Mouse (Mus musculus) heart, embryonic 15.5 days (tissue): Measurements from ENCODE around the gene S100a2. TPM values are rescaled to one million over a fixed set of nuclear protein-coding genes. Genes with fewer than 3 reads are reported as not detected.

Experiments used
- ATAC-seq: fragments of 200-750 bp; cut with Nextera tagmentation; replicated peaks from 2 replicates; pipeline ENCODE4 v1.8.0; 2017; ENCODE audit warnings: low read depth, moderate TSS enrichment; ENCODE audit not compliant: insufficient number of reproducible peaks, insufficient read depth, low FRiP score
- H3K27ac ChIP-seq: fragments of 300-500 bp; sonication (generic); 2 replicates; pipeline ENCODE4 v1.5.1; 2015; ENCODE audit warnings: mild to moderate bottlenecking, inconsistent platforms
- H3K27me3 ChIP-seq: fragments of 300-500 bp; sonication (generic); 2 replicates; pipeline ENCODE4 v1.6.1; 2015; ENCODE audit warnings: inconsistent platforms
- H3K36me3 ChIP-seq: fragments of 300-500 bp; sonication (generic); 2 replicates; pipeline ENCODE4 v1.6.1; 2015; ENCODE audit warnings: mild to moderate bottlenecking, inconsistent platforms
- H3K4me1 ChIP-seq: fragments of 300-500 bp; sonication (generic); replicated peaks from 2 replicates; pipeline ENCODE4 v1.6.1; 2015; ENCODE audit warnings: inconsistent platforms
- H3K4me2 ChIP-seq: fragments of 300-500 bp; sonication (generic); 2 replicates; pipeline ENCODE4 v1.6.1; 2015; ENCODE audit warnings: inconsistent platforms, mild to moderate bottlenecking, moderate library complexity
- H3K4me3 ChIP-seq: fragments of 300-500 bp; sonication (generic); 2 replicates; pipeline ENCODE4 v1.5.1; 2015; ENCODE audit warnings: mild to moderate bottlenecking, inconsistent platforms
- H3K9ac ChIP-seq: fragments of 300-500 bp; sonication (generic); 2 replicates; pipeline ENCODE4 v1.6.1; 2015; ENCODE audit warnings: mild to moderate bottlenecking, inconsistent platforms
- H3K9me3 ChIP-seq: fragments of 300-500 bp; sonication (generic); replicated peaks from 2 replicates; pipeline ENCODE4 v1.6.1; 2016; ENCODE audit warnings: inconsistent platforms
- WGBS: fragments of 180-500 bp; shearing (Covaris S2); methylation state at CpG from one replicate; pipeline ENCODE4 v1.1.7; 2015; ENCODE audit warnings: mixed read lengths; 5-methylcytosine and 5-hydroxymethylcytosine counted together
- polyA plus RNA-seq: library from polyadenylated mRNA; unstranded; fragments of >200 nt; fragmentation: Nextera tagmentation; extraction: Ambion mirVana; gene quantifications from 2 replicates; pipeline ENCODE4 v1.2.1, GENCODE M21; 2015

Gene S100a2
- polyA plus RNA-seq, 1 experiment from 2014 or later = not detected

DNA sequence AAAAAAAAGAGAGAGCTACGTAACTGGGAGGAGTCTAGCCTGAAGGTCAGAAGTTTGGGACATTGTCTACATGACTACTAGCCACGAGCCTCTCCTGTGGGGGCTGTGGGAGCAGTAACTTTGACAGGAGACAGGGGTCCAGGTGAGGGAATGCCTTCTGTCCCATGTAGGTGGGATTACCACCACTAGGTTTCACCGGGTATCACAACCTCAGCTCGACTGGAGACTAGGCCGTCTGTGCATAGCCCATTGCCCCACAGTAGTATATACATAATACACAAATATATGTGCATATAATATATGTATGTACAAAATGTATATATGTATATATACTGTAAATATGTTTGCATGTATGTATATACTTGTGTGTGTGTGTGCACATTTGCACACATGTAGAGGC lies 8.9 kb upstream of the S100a2 start:
- H3K4me3 ChIP-seq = no peak overlapping the region
- H3K36me3 ChIP-seq = no peaks in the 10 kb centered on the region
- 88% methylated on average over 5 of the region's 5 CpGs for WGBS
- ATAC-seq = no peak
- no peaks in the 10 kb centered on the region for H3K27me3 ChIP-seq
- no peak overlapping the region for H3K9ac ChIP-seq
- H3K9me3 ChIP-seq = no peaks in the 10 kb centered on the region
- no peak overlapping the region for H3K27ac ChIP-seq
- H3K4me2 ChIP-seq = no peak overlapping the region
- H3K4me1 ChIP-seq = peaks cover 7% of the 10 kb centered on the region

DNA sequence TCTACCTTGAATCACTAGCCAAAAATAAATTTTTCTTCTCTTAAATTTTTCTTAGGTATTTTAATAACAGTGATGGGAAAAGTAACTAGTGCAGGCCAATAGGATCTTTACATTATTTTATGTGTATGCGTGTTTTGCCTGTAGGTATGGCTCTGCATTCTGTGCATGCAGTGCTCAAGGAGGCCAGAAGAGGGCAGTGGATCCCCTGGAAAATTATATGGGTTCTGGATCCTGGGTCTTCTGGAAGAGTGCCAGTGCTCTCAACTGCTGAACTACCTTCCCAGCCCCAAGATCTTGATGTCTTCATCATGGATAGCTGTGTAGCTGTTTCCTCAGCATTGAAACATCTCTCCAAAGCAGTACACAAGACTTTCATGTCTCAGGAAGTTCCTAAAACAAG lies 7.9 kb upstream of the S100a2 start:
- Histone ChIP-seq H3K4me2 (no peak overlapping the region), H3K36me3 (no peaks in the 10 kb centered on the region)
- 100% methylated on average over 1 of the region's 1 CpGs for WGBS

DNA sequence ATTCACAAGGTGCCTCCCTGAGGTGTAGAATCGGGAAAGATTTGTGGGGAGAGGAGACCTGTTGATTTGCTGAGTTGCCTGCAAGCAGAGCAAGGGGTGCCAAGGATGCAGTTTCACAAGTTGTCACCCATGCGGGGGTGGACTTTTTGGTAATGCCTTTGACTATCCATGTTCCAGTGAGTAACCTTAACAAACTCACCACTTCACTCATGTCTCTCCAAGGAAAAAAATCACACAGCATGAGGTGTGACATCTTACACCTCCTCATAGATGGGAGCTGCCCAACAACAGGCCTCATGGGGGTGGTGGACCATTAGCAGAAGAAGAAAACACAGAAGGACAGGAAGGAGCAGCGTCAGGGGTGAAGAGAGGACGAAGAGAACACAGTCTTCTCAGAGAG lies 7.5 kb upstream of the S100a2 start:
- H3K4me3 ChIP-seq = no peak overlapping the region
- WGBS = 82% methylated on average over 4 of the region's 4 CpGs
- H3K4me1 ChIP-seq = peaks cover 7% of the 10 kb centered on the region
- no peaks in the 10 kb centered on the region for H3K36me3 ChIP-seq
- H3K27me3 ChIP-seq = no peaks in the 10 kb centered on the region
- no peak for ATAC-seq
- H3K4me2 ChIP-seq = no peak overlapping the region
- H3K9me3 ChIP-seq = no peaks in the 10 kb centered on the region
- H3K27ac ChIP-seq = no peak overlapping the region
- no peak overlapping the region for H3K9ac ChIP-seq

More for the DNA sequence above, 7.9 kb upstream of the S100a2 start:
- Histone ChIP-seq H3K27ac (no peak overlapping the region), H3K27me3 (no peaks in the 10 kb centered on the region), H3K4me3 (no peak overlapping the region), H3K9me3 (no peaks in the 10 kb centered on the region), H3K9ac (no peak overlapping the region), H3K4me1 (peaks cover 7% of the 10 kb centered on the region)
- no peak for ATAC-seq

DNA sequence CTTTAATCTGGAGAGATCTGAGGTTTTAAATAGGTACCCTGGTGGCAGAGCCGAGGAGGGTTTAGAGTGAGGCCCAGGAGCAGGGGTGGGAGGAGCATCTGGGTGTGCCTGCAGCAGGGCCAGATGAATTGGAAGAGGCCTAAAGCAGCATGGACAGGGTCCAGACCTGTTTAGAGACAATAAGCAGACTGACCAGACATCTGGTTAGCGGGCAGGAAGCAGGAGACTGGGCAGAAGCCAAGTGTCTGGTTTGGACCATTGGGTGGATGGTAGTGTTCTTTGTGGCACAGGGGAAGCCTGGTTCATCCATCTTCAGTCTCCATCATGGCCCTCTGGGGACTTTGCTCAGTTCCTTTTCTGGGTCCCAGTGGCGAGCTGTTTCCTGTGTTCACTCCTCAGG lies 6.2 kb upstream of the S100a2 start:
- WGBS = 30% methylated on average over 3 of the region's 3 CpGs
- H3K4me3 ChIP-seq = no peak overlapping the region
- H3K9ac ChIP-seq = no peak overlapping the region
- H3K4me1 ChIP-seq = peaks cover 10% of the 10 kb centered on the region
- H3K9me3 ChIP-seq = no peaks in the 10 kb centered on the region
- H3K36me3 ChIP-seq = no peaks in the 10 kb centered on the region
- no peak for ATAC-seq
- no peak overlapping the region for H3K4me2 ChIP-seq
- H3K27me3 ChIP-seq = no peaks in the 10 kb centered on the region
- no peak overlapping the region for H3K27ac ChIP-seq

DNA sequence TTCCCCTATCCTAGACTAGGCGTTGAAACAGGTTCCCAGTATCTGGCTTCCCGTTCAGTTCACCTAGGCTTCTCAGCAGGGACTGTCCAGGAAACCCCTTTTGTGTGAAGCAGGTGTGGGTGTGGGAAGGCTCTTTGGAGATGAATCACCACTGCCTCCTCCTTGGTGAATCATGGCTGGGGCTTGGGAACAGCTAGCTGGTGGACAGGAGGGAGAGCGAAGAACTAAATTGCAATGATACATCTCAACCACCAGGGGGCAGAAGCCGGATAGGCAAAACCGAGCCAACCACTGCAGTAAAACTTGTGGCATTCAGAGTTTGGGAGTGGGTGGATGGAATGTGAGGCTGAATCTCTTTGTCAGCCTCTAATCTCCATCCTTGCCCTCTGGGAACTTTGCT lies 4.5 kb upstream of the S100a2 start:
- Histone ChIP-seq H3K9ac (no peak overlapping the region), H3K27ac (0 out of 2 replicates have a peak overlapping the region, but pooled peaks have one; percentile 28), H3K4me3 (no peak overlapping the region), H3K4me2 (no peak overlapping the region), H3K36me3 (no peaks in the 10 kb centered on the region), H3K27me3 (no peaks in the 10 kb centered on the region), H3K9me3 (no peaks in the 10 kb centered on the region), H3K4me1 (peaks cover 10% of the 10 kb centered on the region)
- 30% methylated on average over 5 of the region's 5 CpGs for WGBS
- ATAC-seq = 0 out of 2 replicates have a peak, but pooled peaks have one; percentile 13

DNA sequence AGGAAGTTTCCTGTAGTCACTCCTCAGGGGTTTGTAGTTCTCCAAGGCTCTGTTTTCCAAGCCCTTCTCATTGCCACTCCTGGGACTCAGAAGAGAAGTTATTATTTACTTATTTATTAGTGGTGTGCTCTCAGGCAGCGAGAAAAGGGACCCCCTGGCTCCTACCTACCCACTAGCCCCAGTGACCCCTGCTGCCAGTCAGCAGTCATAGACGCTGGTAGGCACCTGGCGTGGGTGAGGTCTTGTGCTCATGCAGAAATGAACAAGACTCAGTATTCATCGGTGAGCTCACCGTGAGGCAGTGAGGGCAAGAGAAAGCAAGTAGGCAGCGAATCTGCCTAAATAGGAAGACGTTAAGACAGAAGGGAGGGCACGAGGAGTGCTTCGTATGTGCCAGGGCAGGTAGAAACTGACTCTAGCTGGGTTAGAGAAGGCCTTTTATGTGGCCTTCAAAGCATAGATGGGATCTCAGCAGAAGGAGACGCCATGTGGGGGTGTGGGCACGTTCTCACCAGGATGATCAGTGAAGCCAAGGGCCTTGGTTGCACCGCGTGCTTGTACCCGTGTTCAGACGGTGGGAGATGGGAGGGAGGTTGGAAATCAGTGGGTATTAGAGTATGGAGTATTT lies 3.9 kb upstream of the S100a2 start:
- no peaks in the 10 kb centered on the region for H3K27me3 ChIP-seq
- no peak for ATAC-seq
- H3K36me3 ChIP-seq = no peaks in the 10 kb centered on the region
- no peaks in the 10 kb centered on the region for H3K9me3 ChIP-seq
- peak overlapping the region; percentile 28; the same call in 1 of the 2 replicates for H3K27ac ChIP-seq
- 77% methylated on average over 15 of the region's 15 CpGs for WGBS
- peaks cover 10% of the 10 kb centered on the region for H3K4me1 ChIP-seq
- no peak overlapping the region for H3K4me3 ChIP-seq
- H3K4me2 ChIP-seq = no peak overlapping the region
- no peak overlapping the region for H3K9ac ChIP-seq

DNA sequence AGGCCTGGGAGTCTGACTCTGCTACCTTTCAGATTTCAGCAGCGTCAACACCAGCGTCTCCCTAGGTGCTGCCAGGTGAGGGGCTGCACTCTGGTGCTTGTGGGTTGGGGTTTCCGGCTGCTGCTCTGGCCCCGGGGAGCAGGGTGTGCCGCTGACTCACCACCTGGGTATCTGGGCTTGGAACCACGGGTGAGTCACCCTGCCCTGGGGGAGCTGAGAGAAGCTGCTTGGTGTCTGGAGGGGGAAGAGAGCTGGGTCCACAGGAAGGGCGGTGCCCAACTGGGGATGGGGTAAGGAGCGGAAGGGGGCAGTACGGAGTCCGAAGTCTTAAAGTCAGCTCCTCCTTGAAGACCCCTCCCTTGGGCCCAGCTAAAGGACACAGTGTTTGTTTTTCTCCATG lies 3.1 kb upstream of the S100a2 start:
- no peak overlapping the region for H3K9ac ChIP-seq
- H3K4me3 ChIP-seq = no peak overlapping the region
- ATAC-seq = peak; percentile 14; the same call in 1 of the 2 replicates
- H3K4me1 ChIP-seq = peaks cover 10% of the 10 kb centered on the region
- no peaks in the 10 kb centered on the region for H3K9me3 ChIP-seq
- no peaks in the 10 kb centered on the region for H3K27me3 ChIP-seq
- WGBS = 36% methylated on average over 10 of the region's 10 CpGs
- H3K36me3 ChIP-seq = no peaks in the 10 kb centered on the region
- peak overlapping the region; percentile 42; the same call in 1 of the 2 replicates for H3K27ac ChIP-seq
- no peak overlapping the region for H3K4me2 ChIP-seq

DNA sequence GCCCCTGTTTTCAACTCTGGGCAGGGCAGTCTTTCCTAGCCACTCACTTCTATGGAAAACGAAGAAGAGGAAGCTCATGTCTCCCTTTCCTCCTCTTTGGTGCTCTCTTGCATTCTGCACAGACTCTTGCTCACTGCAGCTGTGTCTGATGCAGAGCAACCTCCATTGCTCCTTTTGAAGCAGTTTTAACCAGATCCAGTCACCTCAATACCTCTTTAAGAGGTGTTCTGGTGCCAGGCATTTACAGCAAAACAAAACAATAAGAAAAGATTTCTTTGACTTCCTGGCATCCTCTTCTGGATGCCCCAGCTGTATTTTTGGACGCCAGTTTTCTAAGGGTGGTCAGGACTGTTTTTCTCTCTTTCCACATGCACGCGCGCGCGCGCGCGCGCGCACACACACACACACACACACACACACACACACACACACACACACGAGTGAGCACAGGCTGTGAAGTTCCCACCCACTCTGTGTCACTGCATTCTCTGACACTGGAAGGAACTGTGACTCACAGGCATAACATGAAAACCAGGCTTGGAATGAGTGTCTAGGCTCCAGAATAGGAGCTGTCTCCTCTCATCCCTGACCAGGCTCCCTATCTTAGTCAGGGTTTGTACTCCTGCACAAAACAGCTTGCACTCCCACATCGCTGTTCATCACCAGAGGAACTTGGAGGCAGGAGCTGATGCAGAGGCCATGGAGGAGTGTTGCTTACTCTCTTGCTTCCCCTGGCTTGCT lies 2.5 kb upstream of the S100a2 start:
- Histone ChIP-seq H3K27ac (peak overlapping the region; percentile 42; the same call in 1 of the 2 replicates), H3K9ac (no peak overlapping the region), H3K9me3 (no peaks in the 10 kb centered on the region), H3K4me2 (no peak overlapping the region), H3K4me1 (peaks cover 10% of the 10 kb centered on the region), H3K4me3 (no peak overlapping the region), H3K36me3 (no peaks in the 10 kb centered on the region), H3K27me3 (no peaks in the 10 kb centered on the region)
- WGBS = 79% methylated on average over 14 of the region's 14 CpGs
- no peak for ATAC-seq

DNA sequence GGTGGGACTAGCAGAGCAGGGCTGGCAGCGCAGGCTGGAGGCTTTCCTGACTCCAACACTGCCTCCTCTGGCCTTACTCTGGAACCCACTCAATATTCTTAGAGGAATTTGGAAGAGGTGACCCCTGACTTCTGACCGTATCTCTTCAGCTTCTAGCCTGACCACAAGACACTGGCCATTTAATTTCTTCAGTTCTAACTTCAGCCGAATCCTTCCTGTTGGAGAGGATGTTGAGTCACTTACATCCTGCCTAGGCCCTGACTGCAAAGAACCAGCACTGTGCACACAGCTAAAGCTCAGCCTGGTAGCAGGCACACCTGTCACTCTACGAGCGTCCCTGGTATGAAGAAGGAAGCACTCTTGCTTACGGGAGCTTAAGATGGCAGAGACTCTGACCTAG lies 657 bp upstream of the S100a2 start:
- no peaks in the 10 kb centered on the region for H3K9me3 ChIP-seq
- WGBS = 68% methylated on average over 6 of the region's 6 CpGs
- no peak overlapping the region for H3K4me3 ChIP-seq
- no peak overlapping the region for H3K9ac ChIP-seq
- H3K36me3 ChIP-seq = no peaks in the 10 kb centered on the region
- no peak overlapping the region for H3K4me2 ChIP-seq
- no peak overlapping the region for H3K27ac ChIP-seq
- no peak for ATAC-seq
- no peaks in the 10 kb centered on the region for H3K27me3 ChIP-seq
- H3K4me1 ChIP-seq = peaks cover 3% of the 10 kb centered on the region; the same call in 1 of the 2 replicates

DNA sequence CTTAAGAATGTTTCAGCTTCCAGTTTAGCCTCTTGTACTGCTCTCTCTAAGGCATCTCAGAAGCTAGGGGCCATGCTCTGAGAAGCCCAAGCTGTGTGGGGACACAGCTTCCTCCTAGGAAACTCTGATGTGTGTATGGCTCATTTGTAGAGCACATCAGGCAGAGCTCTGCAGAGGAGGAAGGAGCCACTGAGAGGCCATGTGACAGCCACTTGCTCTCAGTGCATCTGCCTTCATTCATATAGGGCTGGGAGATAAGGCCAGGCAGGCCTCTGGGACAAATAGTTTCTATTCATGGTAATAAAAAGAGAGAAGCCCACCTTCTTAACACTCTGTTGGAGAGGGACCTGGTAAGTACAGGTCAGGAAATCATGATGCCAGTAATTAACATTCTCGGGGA lies 4.4 kb downstream of the S100a2 start:
- Histone ChIP-seq H3K4me1 (0 out of 2 replicates have a peak, but pooled peaks cover 2% of the 10 kb centered on the region), H3K36me3 (no peaks in the 10 kb centered on the region), H3K9me3 (no peaks in the 10 kb centered on the region), H3K4me2 (no peak overlapping the region), H3K27ac (no peak overlapping the region), H3K27me3 (no peaks in the 10 kb centered on the region), H3K9ac (no peak overlapping the region), H3K4me3 (no peak overlapping the region)
- WGBS = 78% methylated on average over 1 of the region's 1 CpGs
- ATAC-seq = no peak

DNA sequence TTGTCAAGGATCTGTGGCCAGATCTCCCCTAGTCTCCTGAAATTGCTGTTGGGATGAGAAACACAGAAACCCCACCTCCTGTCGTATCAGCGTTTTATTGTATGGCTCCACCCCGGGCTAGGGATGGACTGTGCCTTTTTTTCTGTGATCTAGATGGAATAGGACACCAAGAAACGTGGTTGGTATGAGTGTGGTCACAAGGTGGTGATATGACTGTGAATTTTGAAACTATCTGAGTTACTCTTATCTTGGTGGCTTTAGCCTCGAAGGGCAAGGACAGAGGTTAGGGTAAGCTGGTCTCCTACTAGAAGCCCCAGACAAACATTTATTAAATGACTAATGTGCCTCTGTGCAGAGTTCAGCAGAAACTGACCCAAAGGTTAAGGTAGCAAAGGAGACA lies 5.5 kb downstream of the S100a2 start:
- H3K9ac ChIP-seq = no peak overlapping the region
- no peaks in the 10 kb centered on the region for H3K36me3 ChIP-seq
- no peaks in the 10 kb centered on the region for H3K9me3 ChIP-seq
- H3K27ac ChIP-seq = no peak overlapping the region
- WGBS = 60% methylated on average over 5 of the region's 5 CpGs
- ATAC-seq = no peak
- peaks cover 7% of the 10 kb centered on the region; the same call in 1 of the 2 replicates for H3K4me1 ChIP-seq
- H3K4me2 ChIP-seq = no peak overlapping the region
- no peaks in the 10 kb centered on the region for H3K27me3 ChIP-seq
- H3K4me3 ChIP-seq = no peak overlapping the region

DNA sequence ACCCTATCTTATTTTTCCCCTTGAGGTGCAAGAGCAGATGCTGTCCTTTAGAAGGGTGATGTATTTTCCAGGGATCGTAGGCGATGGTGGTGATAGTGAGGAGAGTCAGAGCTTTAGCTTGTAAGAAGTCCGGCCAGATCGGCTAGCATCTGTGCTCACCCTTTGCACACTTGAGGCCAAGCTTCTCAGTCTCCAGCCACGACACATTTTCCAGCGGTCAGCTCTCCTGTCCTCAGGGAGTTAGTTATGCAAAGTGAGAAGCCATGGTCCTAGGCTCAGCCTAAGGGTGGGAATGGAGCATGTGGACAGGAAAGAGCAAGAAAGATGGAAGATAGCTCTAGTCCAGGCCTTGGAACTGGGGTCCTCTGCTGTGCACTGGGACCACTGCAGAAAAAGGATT lies 6.8 kb downstream of the S100a2 start:
- no peaks in the 10 kb centered on the region for H3K36me3 ChIP-seq
- H3K4me3 ChIP-seq = no peak overlapping the region
- no peaks in the 10 kb centered on the region for H3K27me3 ChIP-seq
- no peak for ATAC-seq
- peaks cover 11% of the 10 kb centered on the region for H3K4me1 ChIP-seq
- no peak overlapping the region for H3K27ac ChIP-seq
- WGBS = 88% methylated on average over 6 of the region's 6 CpGs
- no peak overlapping the region for H3K4me2 ChIP-seq
- H3K9me3 ChIP-seq = no peaks in the 10 kb centered on the region
- no peak overlapping the region for H3K9ac ChIP-seq
